Mouse (Mus musculus): Measurements from ENCODE around the gene Rpgr.
A peak's percentile ranks its signal among the peaks of the same experiment; 100 is the strongest.

DNA sequence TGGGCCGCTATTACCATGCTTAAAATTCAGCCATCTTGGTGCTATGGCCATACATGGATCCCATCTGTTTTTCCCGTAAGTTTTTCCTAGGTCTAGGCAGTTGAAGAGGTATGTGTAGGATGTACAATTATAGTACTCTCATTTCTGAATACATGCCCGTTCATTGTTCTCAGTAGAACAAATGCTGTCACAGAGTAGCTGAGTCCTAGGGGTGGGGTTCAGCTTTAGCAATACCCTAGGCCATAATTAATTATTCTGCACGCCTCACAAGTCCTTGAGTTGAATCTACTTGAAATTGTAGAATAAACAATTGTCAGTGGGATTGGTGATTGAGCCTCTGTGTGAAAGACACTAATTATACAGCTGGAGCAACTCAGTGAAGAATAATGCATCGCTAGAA is 41.5 kb upstream of the Rpgr start:
- TF ChIP-seq CTCF (IDR thresholded peaks at IDR 0.05; ENCODE audit: low read depth) = no peak
- peak; percentile 58; the same call in 1 of the 2 replicates for TF ChIP-seq EP300 (IDR thresholded peaks at IDR 0.05; ENCODE audit: low read depth)
